Mouse (Mus musculus): Measurements from ENCODE around the gene Ptprm.

DNA sequence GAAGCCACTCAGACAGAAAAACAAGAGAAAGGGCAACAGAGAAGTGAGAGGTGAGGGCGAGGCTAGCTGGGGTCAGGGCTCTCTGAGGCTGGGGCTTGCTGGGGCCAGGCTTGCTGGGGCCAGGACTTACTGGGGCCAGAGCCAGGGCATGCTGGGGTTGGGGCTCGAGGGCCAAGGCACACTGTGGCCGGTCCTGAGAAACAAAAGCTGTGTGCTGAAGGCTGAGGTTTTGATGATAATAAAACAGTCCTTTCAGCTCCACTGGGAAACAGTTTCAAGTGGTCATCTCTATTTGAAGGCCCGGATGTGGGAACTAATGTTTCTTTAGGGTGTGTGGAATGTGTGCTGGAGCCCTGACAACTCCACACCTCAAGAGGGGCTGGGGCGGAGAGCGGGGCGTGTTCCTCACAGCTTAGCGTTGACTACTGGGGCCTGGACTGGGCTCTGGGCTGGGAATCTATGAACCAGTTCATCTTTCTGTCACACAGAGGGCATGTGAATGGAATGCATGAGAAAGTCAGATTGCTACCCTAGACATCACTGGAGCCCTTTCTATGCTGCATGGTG, 615.4 kb downstream of the Ptprm start:
- TF ChIP-seq CTCF (IDR thresholded peaks at IDR 0.05; ENCODE audit: borderline replicate concordance, insufficient read depth, low read depth, low read length), result no peak
- no peak for TF ChIP-seq POLR2A (IDR thresholded peaks at IDR 0.05; ENCODE audit: borderline replicate concordance, insufficient read depth, low read length)

Data from cerebellum, adult 2 months (tissue).